Mouse (Mus musculus): ENCODE measurements around the gene Ankrd54. TPM values are rescaled to one million over a fixed set of nuclear protein-coding genes. Genes with fewer than 3 reads are reported as not detected.
A peak's percentile ranks its signal among the peaks of the same experiment; 100 is the strongest.

The Ankrd54 gene
- polyA plus RNA-seq, 1 experiment = 45.6 TPM

DNA sequence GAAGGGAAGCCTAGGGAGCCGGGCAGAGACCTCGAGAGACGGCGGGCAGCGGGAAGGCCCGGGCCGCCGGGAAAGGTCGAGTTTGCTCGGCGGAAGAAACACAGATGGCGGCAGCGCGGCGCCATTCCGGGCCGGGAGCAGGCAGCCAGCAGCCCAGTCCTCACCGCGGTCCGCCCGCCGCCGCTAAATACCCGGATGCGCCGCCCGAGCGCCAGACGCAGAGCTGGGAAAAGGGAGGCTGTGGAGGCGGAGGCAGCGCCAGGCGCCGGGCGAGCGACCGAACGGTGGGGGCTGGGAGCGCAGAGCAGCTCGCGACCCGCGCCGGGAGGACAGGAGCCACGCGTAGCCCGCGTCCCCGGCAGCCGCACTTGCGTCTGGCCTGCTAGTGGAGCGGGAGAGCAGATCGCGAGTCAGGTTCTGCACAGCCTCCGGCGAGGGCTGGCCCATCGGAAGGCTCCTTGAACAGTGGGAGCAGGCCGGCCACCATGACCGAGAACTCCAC is 34.4 kb downstream of the Ankrd54 start, which contains the start of gene H1f0:
Gene H1f0, plus strand, starts transcription at position 214 of the 502 bp plus-strand sequence.
- H3K36me3 ChIP-seq (ENCODE audit: control insufficient read depth, insufficient read depth) = no peaks in the 10 kb centered on the region

DNA sequence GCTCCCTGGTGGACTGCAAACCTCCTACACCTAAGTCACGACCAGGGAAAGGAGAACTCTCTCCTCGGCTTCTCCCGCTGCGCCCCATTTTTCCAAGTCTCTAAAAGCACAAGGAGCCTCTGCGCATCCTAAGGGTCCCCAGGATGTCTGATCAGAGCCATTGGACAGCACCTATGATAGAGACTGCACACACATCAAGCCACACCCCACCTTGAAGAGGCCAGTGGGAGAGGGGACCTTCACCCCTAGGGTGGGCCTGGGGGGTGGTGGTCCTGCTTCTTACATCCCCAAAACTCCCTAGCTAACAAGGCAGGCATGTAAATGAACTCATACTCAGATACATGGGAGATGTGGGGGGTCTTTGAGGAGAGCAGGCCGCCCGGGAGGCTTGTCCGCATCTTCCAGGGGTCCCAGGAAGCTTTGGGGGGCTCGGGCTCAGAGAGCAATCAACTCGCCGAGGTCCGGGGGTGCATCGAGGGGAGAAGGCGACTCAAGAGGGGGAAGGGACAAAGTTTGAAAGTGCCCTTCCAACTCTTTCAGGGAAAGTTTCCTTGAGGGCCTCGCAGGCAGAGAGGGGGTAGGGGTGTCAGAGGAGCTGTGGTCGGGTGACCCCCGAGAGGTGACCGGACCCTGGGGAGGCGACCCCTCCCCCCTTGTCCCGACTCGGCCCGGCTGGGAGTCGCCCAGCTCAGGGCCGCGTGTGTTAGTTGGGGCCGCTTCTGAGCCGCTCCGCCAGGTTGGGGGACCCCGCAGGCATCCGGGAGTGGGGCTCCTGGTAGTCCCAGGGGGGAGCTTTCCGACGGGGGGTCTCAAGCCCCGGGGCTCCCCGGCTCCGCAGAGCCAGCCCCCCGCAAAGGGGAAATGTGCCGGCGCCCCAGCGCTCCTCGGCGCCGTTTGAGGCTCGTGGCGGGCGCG is 35.1 kb downstream of the Ankrd54 start:
- Histone ChIP-seq H3K27me3 (ENCODE audit: control insufficient read depth, insufficient read depth, insufficient read length) (peaks cover 13% of the 10 kb centered on the region), H3K36me3 (ENCODE audit: control insufficient read depth, insufficient read depth) (no peaks in the 10 kb centered on the region), H3K79me2 (ENCODE audit: control insufficient read depth, insufficient read depth) (peaks cover 17% of the 10 kb centered on the region), H3K79me3 (ENCODE audit: low read depth) (no peaks in the 10 kb centered on the region), H3ac (ENCODE audit: control insufficient read depth, insufficient read length, low read depth) (peak overlapping the region; percentile 63), H3K4me3 (ENCODE audit: insufficient read depth, poor library complexity, severe bottlenecking) (peak overlapping the region; percentile 41)
- TF ChIP-seq FOSL1 (IDR thresholded peaks at IDR 0.05; ENCODE audit: insufficient read depth, low read length, poor library complexity, severe bottlenecking) = no peak
- TF ChIP-seq MYOG (IDR thresholded peaks at IDR 0.05; ENCODE audit: control insufficient read depth, extremely low read depth, insufficient read length) = no peak
- TF ChIP-seq CTCF (IDR thresholded peaks at IDR 0.05; ENCODE audit: control insufficient read depth, insufficient read depth, insufficient read length) = no peak
- no peak for TF ChIP-seq USF1 (IDR thresholded peaks at IDR 0.05; ENCODE audit: low read depth)
- TF ChIP-seq MAX (IDR thresholded peaks at IDR 0.05) = no peak
- TF ChIP-seq MYOD1 (IDR thresholded peaks at IDR 0.05; ENCODE audit: control insufficient read depth, insufficient read length, low read depth) = no peak
- TF ChIP-seq CEBPB (IDR thresholded peaks at IDR 0.05; ENCODE audit: low read depth) = no peak

More for the DNA sequence above, 34.4 kb downstream of the Ankrd54 start, which contains the start of gene H1f0:
- peak within 1 kb of the TSS; percentile 63 for H3ac ChIP-seq (ENCODE audit: control insufficient read depth, insufficient read length, low read depth)
- H3K27me3 ChIP-seq (ENCODE audit: control insufficient read depth, insufficient read depth, insufficient read length) = peaks cover 6% of the 10 kb centered on the region
- H3K4me3 ChIP-seq (ENCODE audit: insufficient read depth, poor library complexity, severe bottlenecking) = peak within 1 kb of the TSS; percentile 41
- TF ChIP-seq MAX (IDR thresholded peaks at IDR 0.05) = no peak
- no peak for TF ChIP-seq FOSL1 (IDR thresholded peaks at IDR 0.05; ENCODE audit: insufficient read depth, low read length, poor library complexity, severe bottlenecking)
- TF ChIP-seq CEBPB (IDR thresholded peaks at IDR 0.05; ENCODE audit: low read depth) = no peak
- TF ChIP-seq CTCF (IDR thresholded peaks at IDR 0.05; ENCODE audit: control insufficient read depth, insufficient read depth, insufficient read length) = no peak
- TF ChIP-seq MYOD1 (IDR thresholded peaks at IDR 0.05; ENCODE audit: control insufficient read depth, insufficient read length, low read depth) = no peak
- no peak for TF ChIP-seq MYOG (IDR thresholded peaks at IDR 0.05; ENCODE audit: control insufficient read depth, extremely low read depth, insufficient read length)
- no peak for TF ChIP-seq USF1 (IDR thresholded peaks at IDR 0.05; ENCODE audit: low read depth)
- H3K79me2 ChIP-seq (ENCODE audit: control insufficient read depth, insufficient read depth) = peaks cover 17% of the 10 kb centered on the region
- no peaks in the 10 kb centered on the region for H3K79me3 ChIP-seq (ENCODE audit: low read depth)

DNA sequence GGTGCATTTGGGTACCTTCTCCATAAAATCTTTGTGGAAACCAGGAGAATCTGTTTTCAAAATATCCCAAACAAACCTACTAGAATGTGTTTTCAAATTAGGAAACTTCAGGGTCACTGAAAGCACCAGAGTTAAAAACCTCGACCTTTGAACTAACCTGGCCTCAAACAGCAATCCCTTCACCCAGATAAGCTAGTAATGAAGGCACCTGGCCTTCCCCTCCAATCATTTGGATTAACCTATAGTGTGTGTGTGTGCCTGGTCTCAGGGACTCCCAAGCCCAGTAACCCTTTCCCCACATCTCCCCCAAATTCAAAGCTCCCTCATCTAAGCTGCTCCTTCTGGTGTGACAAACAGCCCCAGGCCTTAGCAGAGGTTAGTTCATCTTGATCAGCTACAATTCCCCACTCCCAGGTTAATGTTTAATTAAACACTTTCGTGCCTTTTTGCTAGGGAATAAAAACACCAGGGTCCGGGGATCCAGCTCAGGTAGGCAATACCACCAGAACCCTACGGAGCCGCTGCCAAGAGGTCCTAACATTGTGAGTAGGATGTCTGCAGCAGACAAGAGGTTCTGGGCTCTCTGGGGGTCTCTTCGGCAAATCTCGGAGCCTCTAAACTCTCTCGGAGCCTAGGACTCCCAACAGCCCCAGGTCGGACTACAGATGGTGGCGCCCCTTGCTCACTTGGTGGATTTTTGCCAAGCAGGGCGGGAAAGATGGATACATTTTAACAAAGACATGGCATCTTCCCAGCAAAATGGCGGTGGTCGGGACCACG is 36.0 kb downstream of the Ankrd54 start:
- H3K4me3 ChIP-seq (ENCODE audit: insufficient read depth, poor library complexity, severe bottlenecking) = no peak overlapping the region

DNA sequence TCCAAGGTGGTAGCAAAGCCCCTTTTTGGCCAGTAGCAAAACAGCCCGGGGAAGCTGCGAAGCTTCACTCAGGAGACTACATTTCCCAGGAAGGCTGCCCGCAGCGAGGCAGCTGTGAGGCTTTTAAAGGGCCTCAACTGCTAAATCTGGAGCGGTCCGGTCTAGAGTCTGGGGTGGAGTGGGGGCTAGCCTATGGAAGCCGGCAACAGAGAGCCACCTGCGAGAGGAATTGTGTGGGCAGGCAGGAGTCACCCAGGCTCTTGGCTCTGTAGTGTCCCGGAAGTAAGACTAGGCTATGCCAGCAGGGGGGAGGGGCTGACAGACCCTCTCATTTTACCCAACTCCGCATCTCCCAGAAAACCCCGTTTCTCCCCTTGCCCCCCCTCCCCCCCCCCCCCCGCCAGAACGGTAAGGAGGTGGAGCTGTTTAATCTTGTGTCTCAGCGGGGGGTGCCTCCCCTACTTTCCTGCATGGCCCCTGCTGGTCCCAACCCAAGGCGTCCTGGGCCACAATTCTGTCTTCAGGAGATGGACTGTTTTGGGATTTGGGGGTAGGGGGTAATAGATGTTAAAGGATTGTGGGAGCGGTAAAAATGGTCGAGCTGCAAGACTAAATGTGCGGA is 36.9 kb downstream of the Ankrd54 start:
- Histone ChIP-seq H3K79me2 (ENCODE audit: control insufficient read depth, insufficient read depth) (peaks cover 17% of the 10 kb centered on the region), H3K27me3 (ENCODE audit: control insufficient read depth, insufficient read depth, insufficient read length) (peaks cover 16% of the 10 kb centered on the region), H3K36me3 (ENCODE audit: control insufficient read depth, insufficient read depth) (no peaks in the 10 kb centered on the region), H3ac (ENCODE audit: control insufficient read depth, insufficient read length, low read depth) (no peak overlapping the region), H3K4me3 (ENCODE audit: insufficient read depth, poor library complexity, severe bottlenecking) (no peak overlapping the region), H3K79me3 (ENCODE audit: low read depth) (no peaks in the 10 kb centered on the region)
- TF ChIP-seq FOSL1 (IDR thresholded peaks at IDR 0.05; ENCODE audit: insufficient read depth, low read length, poor library complexity, severe bottlenecking) = no peak
- no peak for TF ChIP-seq USF1 (IDR thresholded peaks at IDR 0.05; ENCODE audit: low read depth)
- no peak for TF ChIP-seq CEBPB (IDR thresholded peaks at IDR 0.05; ENCODE audit: low read depth)
- no peak for TF ChIP-seq MAX (IDR thresholded peaks at IDR 0.05)
- no peak for TF ChIP-seq MYOD1 (IDR thresholded peaks at IDR 0.05; ENCODE audit: control insufficient read depth, insufficient read length, low read depth)
- TF ChIP-seq MYOG (IDR thresholded peaks at IDR 0.05; ENCODE audit: control insufficient read depth, extremely low read depth, insufficient read length) = no peak
- TF ChIP-seq CTCF (IDR thresholded peaks at IDR 0.05; ENCODE audit: control insufficient read depth, insufficient read depth, insufficient read length) = no peak

More for the DNA sequence above, 36.0 kb downstream of the Ankrd54 start:
- H3K79me2 ChIP-seq (ENCODE audit: control insufficient read depth, insufficient read depth) = peaks cover 17% of the 10 kb centered on the region
- TF ChIP-seq CEBPB (IDR thresholded peaks at IDR 0.05; ENCODE audit: low read depth) = no peak
- TF ChIP-seq FOSL1 (IDR thresholded peaks at IDR 0.05; ENCODE audit: insufficient read depth, low read length, poor library complexity, severe bottlenecking) = no peak
- TF ChIP-seq MAX (IDR thresholded peaks at IDR 0.05) = no peak
- H3K27me3 ChIP-seq (ENCODE audit: control insufficient read depth, insufficient read depth, insufficient read length) = peaks cover 16% of the 10 kb centered on the region
- no peak overlapping the region for H3ac ChIP-seq (ENCODE audit: control insufficient read depth, insufficient read length, low read depth)
- no peaks in the 10 kb centered on the region for H3K36me3 ChIP-seq (ENCODE audit: control insufficient read depth, insufficient read depth)
- H3K79me3 ChIP-seq (ENCODE audit: low read depth) = no peaks in the 10 kb centered on the region

DNA sequence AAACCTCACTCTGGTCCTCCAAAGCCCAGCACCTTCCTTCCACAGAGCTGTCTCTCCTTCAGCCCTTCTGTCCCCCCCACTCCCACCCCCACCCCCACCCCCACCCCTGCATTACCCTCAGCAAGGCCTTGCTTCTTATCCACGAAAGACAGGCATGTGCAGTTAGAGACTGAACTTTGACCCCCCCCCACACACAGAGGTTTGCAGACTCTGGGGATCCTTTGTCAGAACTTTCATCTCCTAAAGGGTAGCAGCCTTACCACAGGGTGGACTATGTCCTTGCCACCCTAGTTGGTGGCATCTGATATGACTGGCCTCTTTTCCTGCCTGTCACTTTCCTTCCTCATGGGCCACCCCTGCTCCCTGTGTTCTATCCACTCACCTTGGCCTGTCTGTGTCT is 39.3 kb downstream of the Ankrd54 start:
- H3K79me2 ChIP-seq (ENCODE audit: control insufficient read depth, insufficient read depth) = no peaks in the 10 kb centered on the region
- H3K27me3 ChIP-seq (ENCODE audit: control insufficient read depth, insufficient read depth, insufficient read length) = peaks cover 16% of the 10 kb centered on the region
- H3K36me3 ChIP-seq (ENCODE audit: control insufficient read depth, insufficient read depth) = no peaks in the 10 kb centered on the region
- no peak overlapping the region for H3ac ChIP-seq (ENCODE audit: control insufficient read depth, insufficient read length, low read depth)
- H3K79me3 ChIP-seq (ENCODE audit: low read depth) = no peaks in the 10 kb centered on the region
- H3K4me3 ChIP-seq (ENCODE audit: insufficient read depth, poor library complexity, severe bottlenecking) = no peak overlapping the region
- TF ChIP-seq USF1 (IDR thresholded peaks at IDR 0.05; ENCODE audit: low read depth) = no peak
- no peak for TF ChIP-seq CEBPB (IDR thresholded peaks at IDR 0.05; ENCODE audit: low read depth)
- TF ChIP-seq MAX (IDR thresholded peaks at IDR 0.05) = no peak
- no peak for TF ChIP-seq CTCF (IDR thresholded peaks at IDR 0.05; ENCODE audit: control insufficient read depth, insufficient read depth, insufficient read length)
- no peak for TF ChIP-seq MYOD1 (IDR thresholded peaks at IDR 0.05; ENCODE audit: control insufficient read depth, insufficient read length, low read depth)
- no peak for TF ChIP-seq MYOG (IDR thresholded peaks at IDR 0.05; ENCODE audit: control insufficient read depth, extremely low read depth, insufficient read length)
- TF ChIP-seq FOSL1 (IDR thresholded peaks at IDR 0.05; ENCODE audit: insufficient read depth, low read length, poor library complexity, severe bottlenecking) = no peak
